Mouse (Mus musculus): ENCODE measurements around the gene Bcl7c.

DNA sequence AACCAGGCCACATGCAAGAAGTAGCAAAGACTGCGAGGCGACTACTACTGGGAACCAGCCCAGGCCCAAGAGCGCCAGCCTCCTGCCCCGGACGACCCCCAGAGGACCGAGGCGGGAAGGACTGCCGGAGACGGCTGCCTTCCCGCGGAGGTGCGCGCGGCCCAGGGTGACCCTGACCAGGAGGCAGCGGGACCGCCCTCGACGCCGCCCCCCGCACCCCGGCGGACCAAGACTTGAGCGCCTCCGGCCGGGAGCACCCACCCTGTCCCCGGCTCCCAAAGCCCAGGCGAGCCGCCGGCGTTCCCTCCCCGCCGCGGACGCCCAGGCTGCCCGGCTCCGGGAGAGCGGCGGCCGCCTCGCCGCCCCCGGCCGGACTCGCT, 94.2 kb downstream of the Bcl7c start:
- TF ChIP-seq TCF12 (IDR thresholded peaks at IDR 0.05; ENCODE audit: insufficient read depth, poor library complexity, severe bottlenecking) = no peak
- no peak for TF ChIP-seq USF1 (IDR thresholded peaks at IDR 0.05; ENCODE audit: low read depth)
- TF ChIP-seq POLR2A (IDR thresholded peaks at IDR 0.05; ENCODE audit: insufficient read length, low read depth) = no peak
- TF ChIP-seq E2F4 (IDR thresholded peaks at IDR 0.05; ENCODE audit: insufficient read depth) = no peak
- no peak for TF ChIP-seq CEBPB (IDR thresholded peaks at IDR 0.05; ENCODE audit: insufficient read depth, poor library complexity, severe bottlenecking)
- no peak for TF ChIP-seq MAX (IDR thresholded peaks at IDR 0.05; ENCODE audit: low read depth)
- no peak for TF ChIP-seq REST (IDR thresholded peaks at IDR 0.05; ENCODE audit: insufficient read depth, insufficient read length)
- no peak for TF ChIP-seq POLR2AphosphoS2 (IDR thresholded peaks at IDR 0.05; ENCODE audit: insufficient read length, low read depth)
- TF ChIP-seq MYOG (IDR thresholded peaks at IDR 0.05; ENCODE audit: control insufficient read depth in 1 of 3, insufficient read depth in 1 of 3, insufficient read length in 2 of 3, low read depth in 2 of 3) = no peak
- TF ChIP-seq MYOD1 (IDR thresholded peaks at IDR 0.05; ENCODE audit: control insufficient read depth in 1 of 3, insufficient read length in 2 of 3, low read depth in 2 of 3) = no peak
- TF ChIP-seq TCF3 (IDR thresholded peaks at IDR 0.05; ENCODE audit: insufficient read length, low read depth) = no peak
- no peak for TF ChIP-seq SRF (IDR thresholded peaks at IDR 0.05; ENCODE audit: control insufficient read depth, insufficient read length, low read depth)

Measured in myocyte (in vitro differentiated cells).